Mouse (Mus musculus) small intestine, adult 2 months (tissue): ENCODE measurements around the gene Rgs11. TPM values are rescaled to one million over a fixed set of nuclear protein-coding genes. Genes with fewer than 3 reads are reported as not detected.
"Not testable (repeated sequence)": the region's sequence is repeated elsewhere in the genome, so short reads cannot be mapped to it uniquely, and the experiment has no call there.

Source experiments
- H3K27ac ChIP-seq: fragments of 200-500 bp; 2 replicates; pipeline ENCODE4 v1.5.1; 2012; ENCODE audit warnings: low read depth, low read length, control low read depth, inconsistent platforms; ENCODE audit not compliant: insufficient read depth
- H3K27me3 ChIP-seq: fragments of 200-500 bp; 2 replicates; pipeline ENCODE4 v1.6.1; 2012; ENCODE audit warnings: mild to moderate bottlenecking, moderate library complexity, low read length, inconsistent platforms; ENCODE audit not compliant: control insufficient read depth, insufficient read depth
- H3K36me3 ChIP-seq: fragments of 200-500 bp; 2 replicates; pipeline ENCODE4 v1.6.1; 2012; ENCODE audit warnings: mild to moderate bottlenecking, low read length, control low read depth, inconsistent platforms; ENCODE audit not compliant: control insufficient read depth, insufficient read depth
- H3K4me1 ChIP-seq: fragments of 200-500 bp; 2 replicates; pipeline ENCODE4 v1.6.1; 2012; ENCODE audit warnings: low read length, inconsistent platforms, mixed read lengths; ENCODE audit not compliant: control insufficient read depth, insufficient read depth, insufficient read length
- H3K4me3 ChIP-seq: fragments of 200-500 bp; 2 replicates; pipeline ENCODE4 v1.5.1; 2012; ENCODE audit warnings: low read depth, mild to moderate bottlenecking, control low read depth, inconsistent platforms, low read length, moderate library complexity
- CTCF ChIP-seq: fragments of 200-500 bp; IDR thresholded peaks from 2 replicates; pipeline ENCODE4 v1.5.1; 2012; ENCODE audit warnings: low read depth, mild to moderate bottlenecking, control low read depth, inconsistent platforms, low read length, moderate library complexity, mixed read lengths; ENCODE audit not compliant: insufficient replicate concordance, insufficient read length; ENCODE audit errors: extremely low read depth
- POLR2A ChIP-seq: fragments of 200-500 bp; IDR thresholded peaks from 2 replicates; pipeline ENCODE4 v1.6.1; 2012; ENCODE audit warnings: low read depth, mild to moderate bottlenecking, control low read depth, inconsistent platforms, low read length, moderate library complexity
- WGBS: fragments of 180-500 bp; shearing (Covaris S2); methylation state at CpG from one replicate; pipeline ENCODE4 v1.1.7; 2018; 5-methylcytosine and 5-hydroxymethylcytosine counted together
- polyA plus RNA-seq: library from polyadenylated mRNA; depleted of rRNA; stranded (reverse); fragments of >200 nt; gene quantifications from 2 replicates; pipeline ENCODE4 v1.2.3, GENCODE M21; 2012

Rgs11 gene
- polyA plus RNA-seq, 1 experiment: 3.8 TPM

DNA sequence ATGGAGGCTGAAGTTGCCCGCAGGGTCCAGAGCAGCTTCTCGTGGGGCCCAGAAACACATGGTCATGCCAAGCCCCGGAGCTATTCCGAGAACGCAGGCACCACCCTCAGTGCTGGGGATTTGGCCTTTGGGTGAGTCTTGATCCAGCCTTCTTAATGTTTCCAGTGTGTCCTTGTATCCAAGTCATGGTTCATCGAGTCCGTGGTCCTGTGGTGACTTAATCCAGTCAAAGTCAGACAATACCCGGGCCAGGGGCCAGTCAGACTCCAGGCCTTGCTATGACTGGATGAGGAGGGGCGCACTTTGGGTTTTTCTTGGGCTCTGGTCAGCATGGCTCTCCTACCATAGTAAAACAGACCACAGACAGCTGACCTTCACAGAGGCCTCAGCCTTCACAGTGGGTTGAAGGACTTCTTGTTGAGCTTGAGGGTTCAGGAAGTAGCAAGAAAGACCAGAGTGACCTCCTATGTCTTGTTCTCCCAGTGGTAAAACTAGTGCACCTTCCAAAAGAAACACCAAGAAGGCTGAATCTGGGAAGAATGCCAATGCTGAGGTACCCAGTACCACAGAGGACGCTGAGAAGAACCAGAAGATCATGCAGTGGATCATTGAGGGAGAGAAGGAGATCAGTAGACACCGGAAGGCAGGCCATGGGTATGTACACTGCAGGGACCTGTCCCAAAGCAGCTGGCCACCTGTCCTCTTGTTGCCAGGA is 14.5 kb upstream of the Rgs11 start:
- H3K36me3 ChIP-seq: peaks cover 74% of the 10 kb centered on the region
- 91% methylated on average over 11 of the region's 11 CpGs for WGBS

DNA sequence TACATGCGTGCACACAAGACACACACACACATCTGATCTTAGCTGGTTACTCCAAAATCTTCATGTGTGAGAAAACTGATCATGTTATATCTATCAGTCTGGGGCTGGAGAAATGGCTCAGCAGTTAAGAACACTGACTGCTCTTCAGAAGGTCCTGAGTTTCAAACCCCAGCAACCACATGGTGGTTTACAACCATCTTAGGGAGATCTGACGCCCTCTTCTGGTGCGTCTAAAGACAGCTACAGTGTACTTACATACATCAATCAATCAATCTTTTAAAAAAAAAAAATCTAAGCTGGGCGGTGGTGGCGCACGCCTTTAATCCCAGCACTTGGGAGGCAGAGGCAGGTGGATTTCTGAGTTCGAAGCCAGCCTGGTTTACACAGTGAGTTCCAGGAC is 11.3 kb upstream of the Rgs11 start:
- H3K27ac ChIP-seq, H3K27me3 ChIP-seq, H3K4me3 ChIP-seq, H3K4me1 ChIP-seq: not testable (repeated sequence)
- H3K36me3 ChIP-seq: peaks cover 70% of the 10 kb centered on the region
- 84% methylated on average over 7 of the region's 7 CpGs for WGBS

More for the DNA sequence above, 14.5 kb upstream of the Rgs11 start:
- H3K27ac ChIP-seq: no peak overlapping the region
- no peaks in the 10 kb centered on the region for H3K27me3 ChIP-seq
- TF ChIP-seq POLR2A (no peak), CTCF (no peak)
- H3K4me3 ChIP-seq: no peak overlapping the region
- no peaks in the 10 kb centered on the region for H3K4me1 ChIP-seq

DNA sequence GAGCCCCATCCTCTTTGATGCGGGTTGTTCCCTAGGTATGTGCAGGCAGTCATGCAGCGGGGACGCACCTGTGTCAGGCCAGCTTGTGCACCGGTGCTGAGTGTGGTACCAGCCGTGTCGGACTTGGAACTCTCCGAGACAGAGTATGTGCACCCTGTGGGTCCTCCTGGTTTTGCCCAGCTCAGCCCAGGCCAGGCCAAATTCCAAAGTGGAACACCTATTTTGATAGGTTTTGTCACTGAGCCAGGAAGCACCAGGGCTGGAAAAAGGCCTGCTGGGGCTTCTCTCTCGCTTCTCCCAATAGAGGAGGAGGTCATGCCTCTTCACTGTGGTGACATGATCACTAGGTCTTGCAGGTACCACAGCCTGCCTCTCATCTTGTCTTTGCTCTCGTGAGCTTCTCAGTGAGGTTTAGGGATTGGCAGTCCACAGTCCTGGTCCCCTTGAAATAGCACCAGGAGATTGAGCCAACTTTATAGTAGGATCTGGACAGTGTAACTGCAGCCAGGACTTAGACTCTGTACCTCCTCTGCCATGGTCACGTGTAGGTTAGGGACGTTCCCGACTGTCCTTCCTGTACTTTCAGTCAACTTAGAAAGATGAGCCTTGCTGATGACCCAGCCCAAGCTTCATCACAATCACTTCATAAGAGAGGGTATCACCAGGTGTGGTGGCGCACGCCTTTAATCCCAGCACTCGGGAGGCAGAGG is 10.1 kb upstream of the Rgs11 start:
- H3K4me1 ChIP-seq: no peaks in the 10 kb centered on the region; the same call in 1 of the 2 replicates
- H3K36me3 ChIP-seq: peaks cover 68% of the 10 kb centered on the region
- no peak overlapping the region for H3K4me3 ChIP-seq
- no peak overlapping the region for H3K27ac ChIP-seq
- WGBS: 94% methylated on average over 15 of the region's 15 CpGs
- H3K27me3 ChIP-seq: no peaks in the 10 kb centered on the region
- TF ChIP-seq POLR2A: no peak
- TF ChIP-seq CTCF: no peak

- Histone ChIP-seq H3K4me3 (no peak within 1 kb of the TSS), H3K4me1 (peaks cover 3% of the 10 kb centered on the region), H3K36me3 (peaks cover 14% of the 10 kb centered on the region), H3K27me3 (0 out of 2 replicates have a peak, but pooled peaks cover 8% of the 10 kb centered on the region), H3K27ac (no peak within 1 kb of the TSS)
- TF ChIP-seq POLR2A: no peak
- TF ChIP-seq CTCF: no peak
- 44% methylated on average over 4 of the region's 4 CpGs for WGBS
Observed at GRCm38 (mm10) chr17:26198892-26199291, 3.9 kb upstream of the Rgs11 start, which contains the start of gene Pdia2. TSS of gene Pdia2 (minus strand) at chr17:26199087.

DNA sequence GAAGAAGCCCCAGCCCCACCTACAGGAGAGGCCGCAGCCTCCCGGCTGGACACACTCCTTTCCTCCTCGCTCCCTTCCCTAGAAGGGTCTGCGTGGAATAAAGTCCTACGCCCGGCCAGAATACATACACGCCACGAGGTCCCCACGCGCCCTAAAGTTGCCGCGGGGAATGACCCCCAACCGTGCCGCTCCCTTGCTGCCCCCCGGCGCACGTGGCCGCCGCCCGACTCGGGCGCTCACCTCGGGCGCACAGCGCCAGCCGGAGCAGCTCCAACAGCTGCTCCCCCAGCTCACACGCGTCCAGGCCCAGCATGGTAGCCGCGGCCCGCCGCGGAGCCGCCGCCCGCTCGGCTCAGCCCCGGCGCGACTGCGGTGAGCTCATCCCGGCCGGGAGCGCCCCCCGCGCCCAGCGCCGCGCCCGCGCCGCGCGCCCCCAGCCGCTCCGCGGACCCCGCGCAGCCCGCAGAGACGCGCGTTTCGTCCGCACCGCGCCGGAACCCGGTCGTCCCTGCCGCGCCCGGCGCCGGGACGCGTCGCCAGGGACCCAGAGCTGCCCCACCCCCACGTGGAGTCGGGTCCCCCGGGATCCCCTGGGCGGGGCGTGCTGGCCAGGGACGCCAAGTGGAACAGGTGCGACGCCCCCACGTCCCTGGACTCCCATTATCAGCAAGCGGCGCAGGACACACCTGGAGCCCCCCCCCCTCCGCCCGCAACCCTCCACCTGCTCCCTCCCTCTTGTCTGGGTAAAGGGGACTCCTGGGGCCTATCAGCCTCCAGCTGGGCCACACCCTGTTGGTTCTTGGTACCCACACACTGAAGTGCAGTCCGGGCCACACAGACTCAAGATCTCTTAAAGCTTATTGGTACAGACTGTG is 1.7 kb upstream of the Rgs11 start:
- Histone ChIP-seq H3K4me3 (peak overlapping the region; percentile 60), H3K27me3 (0 out of 2 replicates have a peak, but pooled peaks cover 8% of the 10 kb centered on the region), H3K27ac (no peak overlapping the region), H3K4me1 (peaks cover 3% of the 10 kb centered on the region), H3K36me3 (no peaks in the 10 kb centered on the region; the same call in 1 of the 2 replicates)
- WGBS: 3% methylated on average over 87 of the region's 92 CpGs
- no peak for TF ChIP-seq POLR2A
- TF ChIP-seq CTCF: no peak

DNA sequence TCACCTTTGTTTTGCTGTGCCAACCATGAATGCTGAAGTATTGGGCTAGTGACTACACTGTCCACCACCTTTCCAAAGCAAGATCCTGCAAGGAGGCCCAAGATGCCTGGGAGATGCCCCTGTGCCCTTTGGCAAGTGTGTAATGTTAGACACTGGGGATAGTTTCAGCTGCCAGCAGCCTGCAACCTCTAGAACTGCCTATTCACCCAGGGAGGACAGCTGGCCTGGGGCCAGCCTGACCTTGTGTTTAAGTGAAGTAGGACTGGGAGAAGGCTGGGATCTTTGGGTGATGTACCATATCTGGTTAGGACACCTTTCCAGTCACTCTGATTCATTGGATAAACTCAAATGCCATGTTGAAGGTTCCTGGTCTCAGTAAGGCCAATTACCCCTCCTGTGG is 753 bp upstream of the Rgs11 start:
- Histone ChIP-seq H3K4me1 (peaks cover 3% of the 10 kb centered on the region), H3K27me3 (0 out of 2 replicates have a peak, but pooled peaks cover 8% of the 10 kb centered on the region), H3K27ac (no peak overlapping the region), H3K36me3 (no peaks in the 10 kb centered on the region; the same call in 1 of the 2 replicates), H3K4me3 (no peak overlapping the region)
- TF ChIP-seq POLR2A: no peak
- TF ChIP-seq CTCF: no peak
